Mouse (Mus musculus) right cerebral cortex, postnatal 36 days (tissue): ENCODE data around the gene Kcnj8.
"Not testable (repeated sequence)": the region's sequence is repeated elsewhere in the genome, so short reads cannot be mapped to it uniquely, and the experiment has no call there.

ENCODE experiments used
- DNase-seq, 2 experiments: peaks; one replicate each; pipeline ENCODE4 v3.0.0; 2022; ENCODE audit warnings: low spot score in 2 of 2, mixed read lengths in 1 of 2

Gene Kcnj8

GRCm38 (mm10) chr6:142550871-142551270 lies 20.5 kb downstream of the Kcnj8 start:
- DNase-seq: no peak

DNA sequence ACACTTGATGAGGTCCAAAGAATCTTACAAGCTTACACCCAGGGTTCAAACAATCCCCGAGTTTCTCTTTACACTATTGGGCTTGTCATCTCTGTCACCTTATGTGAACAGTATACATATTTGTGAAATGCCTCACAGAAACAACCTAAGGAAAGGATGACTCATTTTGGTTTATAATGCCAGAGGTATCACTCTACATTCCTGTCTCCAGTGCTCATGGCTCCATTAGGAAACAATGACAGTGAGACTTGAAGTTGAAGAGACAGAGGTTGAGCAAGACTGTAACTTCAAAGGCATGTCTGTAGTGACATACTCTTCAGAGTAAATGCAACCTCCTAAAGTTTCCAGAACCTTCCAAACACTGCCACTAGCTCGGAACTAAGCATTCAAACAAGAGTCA lies 23.0 kb downstream of the Kcnj8 start:
- DNase-seq: no peak

DNA sequence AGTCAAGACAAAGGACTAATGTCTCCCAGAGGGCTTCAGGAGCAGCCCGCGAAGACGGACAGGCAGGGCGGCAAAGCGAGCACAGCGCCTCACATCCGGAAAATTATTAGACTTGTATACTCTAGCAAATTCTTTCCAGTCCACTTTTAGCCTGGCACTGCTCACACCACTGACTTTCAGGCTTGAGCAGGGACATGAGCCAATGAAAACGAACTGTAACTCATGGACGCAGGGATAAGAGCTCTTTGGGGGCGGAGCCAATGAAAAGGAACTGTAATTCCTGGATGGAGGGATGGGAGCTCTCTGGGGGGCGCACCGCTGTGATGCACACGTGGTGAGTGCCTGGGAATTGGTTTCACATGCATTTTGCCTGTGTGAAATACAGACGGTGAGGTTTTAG lies 26.3 kb downstream of the Kcnj8 start:
- no peak for DNase-seq

GRCm38 (mm10) chr6:142543648-142544047 lies 27.8 kb downstream of the Kcnj8 start:
- DNase-seq: no peak

GRCm38 (mm10) chr6:142542800-142543175 lies 28.6 kb downstream of the Kcnj8 start:
- no peak for DNase-seq

- DNase-seq: no peak
Observed at GRCm38 (mm10) chr6:142542082-142542799, 29.2 kb downstream of the Kcnj8 start.

DNA sequence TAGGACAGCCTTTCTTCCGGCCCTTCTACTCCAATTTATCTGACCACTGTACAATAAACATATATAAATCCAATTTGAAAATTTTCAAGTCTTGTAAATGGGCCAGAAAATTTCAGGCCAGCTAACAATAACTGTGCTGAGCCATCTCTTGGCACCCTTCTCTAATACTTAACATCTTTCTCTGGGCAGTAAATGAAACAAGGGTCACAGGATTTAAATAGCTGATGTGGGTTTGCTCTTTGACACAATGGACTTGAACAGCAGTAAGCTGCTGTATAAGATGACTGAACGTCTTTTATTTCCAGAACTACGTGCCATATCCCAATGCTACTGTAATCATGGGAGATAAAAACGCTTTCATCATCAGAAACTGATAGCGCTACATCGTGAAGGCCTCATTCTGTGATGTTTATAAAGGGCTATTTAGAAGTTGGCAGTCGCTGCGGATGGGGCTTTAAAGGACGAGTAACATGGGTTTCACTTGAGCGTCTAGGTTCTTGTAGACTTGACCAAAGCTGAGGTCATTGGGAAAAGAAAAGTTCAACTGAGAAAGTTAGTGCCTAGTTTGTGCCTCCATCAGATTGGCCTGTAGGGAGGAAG lies 30.8 kb downstream of the Kcnj8 start:
- no peak for DNase-seq

DNA sequence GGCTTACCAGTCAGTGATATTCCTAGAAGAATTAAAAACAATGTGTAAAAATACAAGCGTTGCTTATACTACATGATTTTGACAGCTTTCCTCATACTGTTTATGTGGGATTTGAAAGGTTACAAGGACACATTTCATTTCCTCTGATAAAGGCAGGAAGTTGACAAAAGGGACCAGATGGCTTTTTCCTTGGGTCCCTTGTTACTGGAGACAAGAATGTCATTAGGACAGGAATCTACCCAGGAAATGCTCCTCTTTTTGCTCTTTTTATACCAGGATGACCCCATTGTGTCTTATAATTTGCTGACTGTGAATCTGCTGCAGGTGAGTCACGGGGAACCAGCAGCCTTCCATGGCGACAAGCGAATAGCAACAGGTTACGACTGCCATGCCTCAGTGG lies 31.3 kb downstream of the Kcnj8 start:
- DNase-seq: no peak

- no peak for DNase-seq
Observed at GRCm38 (mm10) chr6:142538503-142538902, 32.9 kb downstream of the Kcnj8 start.

- no peak for DNase-seq
Observed at GRCm38 (mm10) chr6:142533412-142533811, 38.0 kb downstream of the Kcnj8 start.

GRCm38 (mm10) chr6:142532686-142533085 lies 38.7 kb downstream of the Kcnj8 start:
- no peak for DNase-seq

DNA sequence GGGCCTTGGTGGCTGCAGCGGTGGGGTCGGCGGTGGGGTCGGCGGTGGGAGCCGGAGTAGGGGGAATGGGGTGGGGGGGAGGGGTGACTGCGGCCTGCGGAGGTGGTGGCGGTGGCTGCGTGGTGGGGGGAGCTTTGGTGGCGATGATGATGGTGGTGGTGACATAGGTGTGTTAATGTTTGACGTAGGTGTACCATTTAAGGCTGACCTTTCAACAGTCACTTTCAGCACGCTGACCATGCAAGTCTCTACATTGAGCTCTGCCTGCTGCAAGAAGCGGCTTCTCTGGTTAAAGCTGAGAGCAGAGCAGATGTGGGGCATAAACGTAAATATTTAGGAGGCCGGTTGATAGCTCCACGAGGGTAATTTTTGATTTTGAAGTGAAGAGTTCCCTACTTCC lies 39.3 kb downstream of the Kcnj8 start:
- DNase-seq: no peak

DNA sequence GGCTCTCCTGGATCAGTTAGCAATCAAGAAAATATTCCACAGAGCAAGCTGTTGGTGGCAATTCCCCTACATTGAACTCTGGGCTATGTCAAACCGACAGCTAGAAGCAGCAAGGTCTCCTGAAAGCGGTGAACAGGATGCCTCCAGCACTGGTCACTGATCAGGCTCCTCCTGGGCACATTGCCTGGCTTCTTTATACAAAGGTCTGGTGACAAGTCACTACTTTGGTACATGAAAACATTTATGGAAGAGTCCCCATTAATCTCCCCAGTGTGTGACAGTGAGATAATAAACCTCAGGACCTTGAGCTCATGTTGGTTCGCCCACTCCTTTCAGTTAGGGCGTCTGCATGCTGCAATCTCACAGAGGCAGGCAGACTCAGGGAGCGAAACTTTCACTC lies 41.0 kb downstream of the Kcnj8 start:
- no peak for DNase-seq

DNA sequence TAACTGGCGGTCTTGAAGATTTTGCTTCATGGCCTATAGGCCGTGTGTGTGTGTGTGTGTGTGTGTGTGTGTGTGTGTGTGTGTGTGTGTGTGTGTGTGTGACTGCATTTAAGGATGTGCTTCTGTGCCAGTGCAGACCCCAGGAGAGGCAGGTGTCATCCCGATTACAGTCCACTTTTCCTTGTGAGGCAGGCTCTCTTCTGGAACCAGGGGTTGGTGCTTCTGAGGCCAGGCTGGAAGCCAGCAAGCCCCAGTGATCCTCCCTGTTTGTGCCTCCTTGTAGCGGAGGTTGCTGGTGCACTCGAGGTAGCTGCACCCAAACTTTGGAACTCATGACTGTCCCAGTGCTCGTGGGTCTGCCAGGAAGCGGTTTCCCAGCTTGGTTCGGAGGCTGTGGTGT lies 41.7 kb downstream of the Kcnj8 start:
- DNase-seq: no peak

DNA sequence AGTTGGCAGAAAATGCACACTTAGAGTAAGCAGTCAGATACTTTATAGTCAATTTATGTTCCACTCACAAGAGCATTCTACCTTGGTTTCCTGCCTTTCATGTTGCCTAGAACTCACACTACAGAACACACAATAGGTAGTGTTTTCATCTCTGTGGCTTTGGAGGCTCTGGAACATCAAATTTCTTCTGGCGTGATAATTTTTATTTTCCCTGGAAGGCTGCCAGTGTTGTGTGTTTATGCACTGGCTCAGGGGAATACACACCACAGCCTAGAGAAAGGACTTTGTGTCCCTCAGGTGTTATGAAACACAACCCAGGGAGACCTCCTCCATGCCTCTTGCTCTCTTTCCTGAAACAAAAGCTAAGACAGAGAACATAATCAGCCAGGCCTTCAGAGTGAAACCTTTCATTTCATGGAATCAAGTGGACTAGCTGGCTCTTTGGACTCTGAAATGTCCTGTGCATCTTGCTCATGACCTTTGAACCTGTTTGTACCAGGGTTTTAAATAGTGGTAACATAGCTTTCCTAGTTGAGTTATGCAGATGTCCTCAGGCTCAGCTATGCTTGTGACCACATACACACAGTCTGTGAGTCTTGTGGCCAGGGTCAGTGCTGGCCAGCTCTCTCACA lies 43.4 kb downstream of the Kcnj8 start:
- DNase-seq: no peak

- DNase-seq: peak in 1 of 2 experiments; percentile 35
Observed at GRCm38 (mm10) chr6:142524635-142525308, 46.6 kb downstream of the Kcnj8 start.

GRCm38 (mm10) chr6:142521591-142522110 lies 49.8 kb downstream of the Kcnj8 start:
- no peak for DNase-seq

GRCm38 (mm10) chr6:142519110-142519509 lies 52.3 kb downstream of the Kcnj8 start:
- no peak for DNase-seq

GRCm38 (mm10) chr6:142515379-142515778 lies 56.0 kb downstream of the Kcnj8 start:
- not testable (repeated sequence) for DNase-seq

DNA sequence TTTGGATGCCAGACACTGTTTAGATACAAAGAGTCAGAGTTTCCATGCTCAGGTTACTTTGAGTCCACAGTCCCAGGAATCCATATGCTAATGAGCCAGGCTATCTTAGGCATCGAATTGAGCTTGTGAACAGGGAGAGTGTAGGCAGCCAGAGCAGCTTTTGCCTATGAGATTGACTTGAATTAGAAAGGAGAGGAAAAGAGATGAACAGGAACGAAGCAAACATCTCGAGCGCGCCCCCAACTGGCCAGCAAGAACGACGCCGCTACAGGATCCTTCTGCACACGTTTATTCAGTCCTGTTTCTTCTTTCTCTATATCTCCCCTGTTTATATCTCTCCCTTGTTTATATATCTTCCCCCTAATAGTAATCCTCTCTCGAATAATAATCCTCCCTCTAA lies 56.5 kb downstream of the Kcnj8 start:
- DNase-seq: peak; percentile 69 to 71
